Mouse (Mus musculus): ENCODE data around the gene Cenpo. TPM values are rescaled to one million over a fixed set of nuclear protein-coding genes. Genes with fewer than 3 reads are reported as not detected.
A peak's percentile ranks its signal among the peaks of the same experiment; 100 is the strongest.
"Not testable (repeated sequence)": the region's sequence is repeated elsewhere in the genome, so short reads cannot be mapped to it uniquely, and the experiment has no call there.

The Cenpo gene
- total RNA-seq (2015; ENCODE audit: low replicate concordance): 11.3 and 15.1 TPM in 2 replicates
- 16.0 and 24.8 TPM in 2 replicates for total RNA-seq (2017; ENCODE audit: low replicate concordance)

- ATAC-seq (replicated peaks; ENCODE audit: low FRiP score, poor library complexity, severe bottlenecking): peak; percentile 96
Observed at GRCm38 (mm10) chr12:4233572-4234508, at the start of gene Cenpo, which contains the start of gene Ptrhd1. TSS of gene Cenpo (minus strand) at chr12:4234294. TSS of gene Ptrhd1 (plus strand) at chr12:4234027.

- peak; percentile 79 for ATAC-seq (replicated peaks; ENCODE audit: low FRiP score, poor library complexity, severe bottlenecking)
Observed at GRCm38 (mm10) chr12:4279878-4280277, 45.8 kb upstream of the Cenpo start.

GRCm38 (mm10) chr12:4278978-4279755, 45.1 kb upstream of the Cenpo start:
- peak; percentile 14; the same call in 1 of the 2 replicates for ATAC-seq (replicated peaks; ENCODE audit: low FRiP score, poor library complexity, severe bottlenecking)

GRCm38 (mm10) chr12:4271078-4271477, 37.0 kb upstream of the Cenpo start:
- ATAC-seq (replicated peaks; ENCODE audit: low FRiP score, poor library complexity, severe bottlenecking): no peak

GRCm38 (mm10) chr12:4267765-4268164, 33.7 kb upstream of the Cenpo start:
- no peak for ATAC-seq (replicated peaks; ENCODE audit: low FRiP score, poor library complexity, severe bottlenecking)

GRCm38 (mm10) chr12:4252742-4253655, 18.9 kb upstream of the Cenpo start:
- ATAC-seq (replicated peaks; ENCODE audit: low FRiP score, poor library complexity, severe bottlenecking): peak; percentile 76

DNA sequence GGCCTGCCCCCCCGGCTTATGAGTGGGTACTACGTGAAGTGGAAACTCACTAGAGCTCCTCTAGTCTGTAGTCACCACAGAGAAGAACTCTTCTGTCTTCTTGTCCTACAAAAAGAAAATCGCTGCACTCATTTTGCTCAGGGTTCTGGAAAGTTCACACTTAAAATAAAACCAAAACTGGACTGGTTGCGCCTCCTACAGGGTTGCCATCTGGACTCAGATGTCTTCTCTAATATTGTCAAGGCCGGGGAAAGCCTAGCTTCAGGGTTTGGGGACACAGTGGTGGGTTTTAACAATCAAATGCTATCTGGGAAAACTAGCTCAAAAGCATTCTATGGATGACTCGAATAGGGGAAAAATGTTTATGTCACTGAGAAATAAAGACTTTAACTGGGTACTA, 15.7 kb upstream of the Cenpo start:
- ATAC-seq (replicated peaks; ENCODE audit: low FRiP score, poor library complexity, severe bottlenecking): no peak

DNA sequence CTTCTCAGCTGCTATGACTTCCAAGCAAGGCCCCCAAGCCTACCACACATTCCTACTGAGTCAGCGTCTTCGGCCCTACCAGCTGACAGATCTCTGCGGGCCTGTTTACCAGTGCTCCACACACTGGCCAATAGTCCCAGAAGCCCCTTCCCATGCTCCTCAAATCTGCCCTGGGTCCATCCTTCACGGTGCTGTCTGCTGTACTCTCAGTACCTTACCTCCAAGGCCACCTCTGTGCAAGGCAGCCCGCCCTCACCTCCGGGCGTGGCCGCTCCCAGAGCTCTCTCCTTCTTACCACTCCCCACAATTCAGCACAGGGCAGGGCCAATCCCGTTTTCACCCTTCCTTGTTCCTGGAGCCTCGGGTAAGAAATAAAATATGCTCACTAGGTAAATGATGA, 11.6 kb upstream of the Cenpo start:
- no peak for ATAC-seq (replicated peaks; ENCODE audit: low FRiP score, poor library complexity, severe bottlenecking)

- ATAC-seq (replicated peaks; ENCODE audit: low FRiP score, poor library complexity, severe bottlenecking): no peak
Observed at GRCm38 (mm10) chr12:4243805-4244204, 9.7 kb upstream of the Cenpo start.

GRCm38 (mm10) chr12:4240281-4240680, 6.2 kb upstream of the Cenpo start:
- ATAC-seq (replicated peaks; ENCODE audit: low FRiP score, poor library complexity, severe bottlenecking): not testable (repeated sequence)

DNA sequence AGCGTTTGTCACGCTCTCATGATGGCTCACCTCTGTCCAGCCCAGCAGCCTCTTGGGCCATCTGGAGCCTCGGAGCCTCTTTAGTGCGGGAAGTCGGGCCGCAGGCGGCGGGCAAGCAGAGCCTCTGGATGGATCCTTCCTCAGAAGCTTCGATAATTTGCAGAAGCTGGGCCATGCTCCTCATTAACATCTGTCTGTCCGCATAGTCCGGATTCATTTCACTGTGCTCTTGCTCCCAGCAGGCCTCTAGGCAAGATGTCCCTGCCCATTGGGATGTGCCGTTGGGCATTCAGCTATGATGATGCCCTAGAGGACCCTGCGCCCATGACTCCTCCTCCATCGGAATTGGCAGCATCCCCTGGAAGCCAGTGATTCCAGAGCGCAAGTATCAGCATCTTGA, 3.4 kb upstream of the Cenpo start:
- ATAC-seq (replicated peaks; ENCODE audit: low FRiP score, poor library complexity, severe bottlenecking): no peak

GRCm38 (mm10) chr12:4232777-4233176, 1.3 kb downstream of the Cenpo start:
- ATAC-seq (replicated peaks; ENCODE audit: low FRiP score, poor library complexity, severe bottlenecking): no peak

DNA sequence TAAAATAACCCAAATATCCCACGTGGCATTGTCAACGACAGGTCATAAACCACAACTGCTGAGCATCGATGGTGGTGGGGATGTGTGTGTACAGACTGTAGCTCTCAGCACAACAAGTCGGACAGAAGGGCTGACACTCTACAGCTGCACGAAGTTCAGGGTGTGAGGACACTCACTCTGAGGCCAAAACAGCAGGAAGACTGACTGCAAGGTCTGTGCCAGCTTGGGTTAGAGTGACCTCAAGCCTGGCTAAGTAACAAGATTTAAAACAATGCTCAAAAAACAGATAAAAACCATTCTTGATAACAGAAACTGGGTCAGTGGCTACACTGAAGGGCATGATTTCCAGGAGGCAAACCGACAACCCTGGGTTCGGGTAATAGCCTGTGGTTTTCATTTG, 3.9 kb downstream of the Cenpo start:
- no peak for ATAC-seq (replicated peaks; ENCODE audit: low FRiP score, poor library complexity, severe bottlenecking)

DNA sequence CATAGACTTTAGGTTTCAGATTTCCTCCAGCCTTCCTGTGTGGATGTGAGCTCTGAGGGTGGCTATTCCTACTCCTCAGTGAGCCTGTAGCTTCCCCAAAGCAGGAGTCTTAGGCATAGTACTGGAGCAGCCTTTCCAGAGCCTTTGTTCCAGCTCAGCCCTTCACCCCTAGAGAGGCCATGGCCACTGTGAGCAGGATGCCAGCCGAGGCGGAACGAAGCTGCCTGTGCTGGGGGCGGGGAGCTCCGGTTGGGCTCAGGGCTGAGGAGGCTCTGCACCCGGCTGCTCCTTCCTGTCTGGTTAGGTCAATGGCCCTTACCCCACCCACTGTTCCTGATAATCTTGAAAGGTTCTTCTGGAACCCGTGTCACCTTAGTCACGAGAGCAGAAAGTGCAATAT, 21.2 kb downstream of the Cenpo start:
- no peak for ATAC-seq (replicated peaks; ENCODE audit: low FRiP score, poor library complexity, severe bottlenecking)

DNA sequence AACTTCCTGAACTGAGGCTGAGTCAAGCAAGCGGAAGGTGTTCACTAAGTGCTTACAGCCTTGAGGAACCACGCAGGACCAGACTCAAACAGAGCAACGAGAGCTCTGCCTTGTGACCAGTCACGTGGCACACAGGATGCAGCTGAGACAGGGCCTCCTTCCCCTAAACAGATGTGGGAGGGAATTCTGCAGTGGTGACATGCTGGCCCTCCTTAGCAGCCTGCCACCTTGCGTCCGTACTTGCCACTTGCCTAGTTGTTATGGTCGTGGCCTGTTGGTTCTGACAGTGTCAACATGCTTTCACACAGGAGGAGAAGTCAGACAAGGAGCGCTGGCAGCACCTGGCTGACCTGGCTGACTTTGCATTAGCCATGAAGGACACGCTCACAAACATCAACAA, 22.9 kb downstream of the Cenpo start:
- ATAC-seq (replicated peaks; ENCODE audit: low FRiP score, poor library complexity, severe bottlenecking): no peak

GRCm38 (mm10) chr12:4209196-4209595, 24.9 kb downstream of the Cenpo start:
- ATAC-seq (replicated peaks; ENCODE audit: low FRiP score, poor library complexity, severe bottlenecking): no peak

- no peak for ATAC-seq (replicated peaks; ENCODE audit: low FRiP score, poor library complexity, severe bottlenecking)
Observed at GRCm38 (mm10) chr12:4208405-4209133, 25.5 kb downstream of the Cenpo start.

DNA sequence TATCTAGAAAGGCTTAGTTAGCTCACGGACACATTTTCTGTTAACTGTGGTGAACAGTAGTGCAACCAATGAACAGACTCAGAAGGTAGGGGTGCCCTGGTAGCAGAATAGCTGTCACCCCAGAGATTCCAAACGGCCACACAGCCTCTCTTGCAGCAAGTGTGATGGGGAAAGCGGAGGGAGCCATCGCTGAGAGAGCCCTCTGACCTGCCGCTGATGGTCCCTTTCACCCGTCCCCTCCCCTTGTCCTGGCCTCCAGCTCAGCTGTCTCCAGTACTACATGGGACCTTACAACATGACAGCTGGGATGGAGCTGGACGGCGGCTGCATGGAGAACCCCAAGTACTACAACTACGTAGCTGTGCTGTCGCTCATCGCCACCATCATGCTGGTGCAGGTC, 28.0 kb downstream of the Cenpo start:
- no peak for ATAC-seq (replicated peaks; ENCODE audit: low FRiP score, poor library complexity, severe bottlenecking)

- no peak for ATAC-seq (replicated peaks; ENCODE audit: low FRiP score, poor library complexity, severe bottlenecking)
Observed at GRCm38 (mm10) chr12:4202206-4202605, 31.9 kb downstream of the Cenpo start.
